Mouse (Mus musculus) heart, postnatal 0 days (tissue): ENCODE results near the gene Rnf126. TPM values are rescaled to one million over a fixed set of nuclear protein-coding genes. Genes with fewer than 3 reads are reported as not detected.

Experiments
- ATAC-seq: fragments of 200-750 bp; cut with Nextera tagmentation; 2 replicates; pipeline ENCODE4 v1.8.0; 2017; ENCODE audit warnings: low read depth, moderate number of reproducible peaks, moderate library complexity; ENCODE audit not compliant: insufficient read depth
- DNase-seq: peaks from one replicate; pipeline ENCODE4 v3.0.0-alpha.2; 2016; ENCODE audit warnings: low spot score
- H3K27ac ChIP-seq: fragments of 300-500 bp; sonication (generic); 2 replicates; pipeline ENCODE4 v1.5.1; 2014; ENCODE audit warnings: low read depth, mild to moderate bottlenecking
- H3K27me3 ChIP-seq: fragments of 300-500 bp; sonication (generic); 2 replicates; pipeline ENCODE4 v1.6.1; 2014; ENCODE audit warnings: low read length, mixed read lengths; ENCODE audit not compliant: control insufficient read depth, insufficient read depth
- H3K36me3 ChIP-seq: fragments of 300-500 bp; sonication (generic); replicated peaks from 2 replicates; pipeline ENCODE4 v1.6.1; 2014; ENCODE audit warnings: low read length, mixed read lengths; ENCODE audit not compliant: control insufficient read depth, insufficient read depth
- H3K4me1 ChIP-seq: fragments of 300-500 bp; sonication (generic); 2 replicates; pipeline ENCODE4 v1.6.1; 2014; ENCODE audit warnings: antibody characterized with exemption; ENCODE audit not compliant: control insufficient read depth, insufficient read depth
- H3K4me2 ChIP-seq: fragments of 300-500 bp; sonication (generic); 2 replicates; pipeline ENCODE4 v1.6.1; 2014; ENCODE audit warnings: low read depth, mild to moderate bottlenecking, low read length, moderate library complexity
- H3K4me3 ChIP-seq: fragments of 300-500 bp; sonication (generic); 2 replicates; pipeline ENCODE4 v1.5.1; 2014; ENCODE audit warnings: low read depth, low read length
- H3K9ac ChIP-seq: fragments of 300-500 bp; sonication (generic); replicated peaks from 2 replicates; pipeline ENCODE4 v1.6.1; 2014; ENCODE audit warnings: low read depth, low read length, mixed read lengths
- H3K9me3 ChIP-seq: fragments of 300-500 bp; sonication (generic); replicated peaks from 2 replicates; pipeline ENCODE4 v1.6.1; 2016; ENCODE audit warnings: low read length; ENCODE audit not compliant: control insufficient read depth
- CTCF ChIP-seq: IDR thresholded peaks from 2 replicates; pipeline ENCODE4 v1.5.1; 2016; ENCODE audit warnings: antibody characterized with exemption, control low read depth, low read depth
- EP300 ChIP-seq: IDR thresholded peaks from 2 replicates; pipeline ENCODE4 v1.6.1; 2016; ENCODE audit warnings: antibody characterized with exemption, low read depth
- WGBS: fragments of 180-500 bp; shearing (Covaris S2); extraction: QIAGEN DNeasy Blood & Tissue Kit; methylation state at CpG from one replicate; pipeline ENCODE4 v1.1.7; 2014; 5-methylcytosine and 5-hydroxymethylcytosine counted together
- polyA plus RNA-seq: library from polyadenylated mRNA; unstranded; fragments of >200 nt; fragmentation: Nextera tagmentation; extraction: Ambion mirVana; gene quantifications from 2 replicates; pipeline ENCODE4 v1.2.1, GENCODE M21; 2015
- total RNA-seq: library from RNA; depleted of rRNA; stranded (reverse); fragments of >200 nt; gene quantifications from 2 replicates; pipeline ENCODE4 v1.2.3, GENCODE M21; 2014; ENCODE audit warnings: low replicate concordance

The Rnf126 gene
- total and polyA plus RNA-seq, 2 experiments from 2014 or later: 37.6 to 38.6 TPM

DNA sequence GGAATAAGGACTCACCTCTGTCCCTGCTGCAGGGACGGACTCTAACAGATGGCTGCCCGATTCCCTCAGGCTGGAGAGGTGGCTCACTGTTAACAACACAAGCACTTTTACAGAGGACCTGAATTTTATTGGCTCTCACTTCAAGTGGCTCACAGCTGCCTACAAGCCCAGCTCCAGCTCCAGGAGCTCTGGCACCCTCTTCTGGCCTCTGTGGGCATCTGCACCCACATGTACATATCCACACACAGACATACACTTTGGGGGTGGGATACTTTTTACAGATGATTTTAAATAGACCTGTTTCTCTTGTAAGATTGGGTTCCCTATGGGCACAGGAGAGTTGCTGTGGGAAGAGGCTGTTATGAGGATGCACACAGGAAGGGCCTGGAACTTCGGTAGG lies 5.6 kb upstream of the Rnf126 start:
- Histone ChIP-seq H3K9ac (no peak overlapping the region), H3K4me1 (no peaks in the 10 kb centered on the region; the same call in 1 of the 2 replicates), H3K4me3 (no peak overlapping the region), H3K4me2 (no peak overlapping the region), H3K27ac (no peak overlapping the region), H3K36me3 (no peaks in the 10 kb centered on the region), H3K9me3 (peaks cover 4% of the 10 kb centered on the region), H3K27me3 (no peaks in the 10 kb centered on the region)
- ATAC-seq (no peak), DNase-seq (no peak)
- WGBS: 92% methylated on average over 3 of the region's 3 CpGs
- TF ChIP-seq CTCF: 0 out of 2 replicates have a peak, but pooled peaks have one; percentile 12
- TF ChIP-seq EP300: no peak

DNA sequence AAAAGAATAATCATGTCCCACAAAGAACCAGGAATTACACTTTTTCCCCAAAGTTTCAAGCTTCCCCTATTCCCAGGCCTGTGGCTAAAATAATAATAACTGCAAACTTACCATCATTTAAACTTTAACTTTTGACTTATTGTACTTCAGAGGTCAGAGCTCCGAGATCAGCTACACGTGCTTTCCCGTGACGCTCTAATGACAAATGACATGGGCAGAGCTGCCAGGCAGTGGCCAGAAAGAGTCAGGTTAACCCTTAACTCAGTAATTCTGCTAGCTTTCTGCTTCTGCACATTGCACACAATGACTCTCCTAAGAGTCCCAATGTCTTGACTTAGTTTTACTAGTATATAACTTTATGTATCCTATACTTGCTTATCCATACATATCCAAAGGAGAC lies 2.6 kb upstream of the Rnf126 start:
- 69% methylated on average over 4 of the region's 4 CpGs for WGBS

DNA sequence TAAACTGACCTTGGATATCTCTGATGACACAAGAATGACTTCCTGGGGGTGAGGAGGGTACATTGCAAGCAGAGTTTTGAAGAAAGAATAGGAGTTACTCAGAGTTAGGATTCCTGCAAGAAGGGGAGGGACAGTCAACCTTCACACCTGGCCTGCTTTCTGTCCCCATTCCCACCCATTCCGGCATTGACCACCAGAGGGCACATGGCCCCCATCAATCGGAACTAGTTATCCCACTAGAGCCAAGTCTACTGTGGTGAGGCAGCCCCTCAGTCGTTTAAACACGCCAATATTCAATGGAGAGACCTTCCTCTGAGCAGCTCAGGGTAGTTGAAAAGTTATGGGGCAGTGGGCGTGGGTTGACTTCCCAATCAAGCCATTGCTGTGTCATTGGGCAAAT lies 1.6 kb upstream of the Rnf126 start:
- TF ChIP-seq EP300 (no peak), CTCF (peak; percentile 93)
- H3K4me2 ChIP-seq: no peak overlapping the region
- no peak overlapping the region for H3K27ac ChIP-seq
- H3K9ac ChIP-seq: no peak overlapping the region
- no peak overlapping the region for H3K4me3 ChIP-seq
- WGBS: 4% methylated on average over 5 of the region's 5 CpGs
- peak; percentile 37 for DNase-seq
- peaks cover 4% of the 10 kb centered on the region; the same call in 1 of the 2 replicates for H3K9me3 ChIP-seq
- ATAC-seq: no peak
- H3K36me3 ChIP-seq: no peaks in the 10 kb centered on the region
- H3K27me3 ChIP-seq: no peaks in the 10 kb centered on the region
- H3K4me1 ChIP-seq: peaks cover 27% of the 10 kb centered on the region

More for the DNA sequence above, 2.6 kb upstream of the Rnf126 start:
- H3K4me2 ChIP-seq: no peak overlapping the region
- H3K4me3 ChIP-seq: no peak overlapping the region
- peaks cover 18% of the 10 kb centered on the region for H3K4me1 ChIP-seq
- TF ChIP-seq EP300 (no peak), CTCF (no peak)
- H3K27ac ChIP-seq: no peak overlapping the region
- no peaks in the 10 kb centered on the region for H3K27me3 ChIP-seq
- no peak overlapping the region for H3K9ac ChIP-seq
- ATAC-seq (no peak), DNase-seq (no peak)
- H3K36me3 ChIP-seq: no peaks in the 10 kb centered on the region
- peaks cover 4% of the 10 kb centered on the region; the same call in 1 of the 2 replicates for H3K9me3 ChIP-seq

DNA sequence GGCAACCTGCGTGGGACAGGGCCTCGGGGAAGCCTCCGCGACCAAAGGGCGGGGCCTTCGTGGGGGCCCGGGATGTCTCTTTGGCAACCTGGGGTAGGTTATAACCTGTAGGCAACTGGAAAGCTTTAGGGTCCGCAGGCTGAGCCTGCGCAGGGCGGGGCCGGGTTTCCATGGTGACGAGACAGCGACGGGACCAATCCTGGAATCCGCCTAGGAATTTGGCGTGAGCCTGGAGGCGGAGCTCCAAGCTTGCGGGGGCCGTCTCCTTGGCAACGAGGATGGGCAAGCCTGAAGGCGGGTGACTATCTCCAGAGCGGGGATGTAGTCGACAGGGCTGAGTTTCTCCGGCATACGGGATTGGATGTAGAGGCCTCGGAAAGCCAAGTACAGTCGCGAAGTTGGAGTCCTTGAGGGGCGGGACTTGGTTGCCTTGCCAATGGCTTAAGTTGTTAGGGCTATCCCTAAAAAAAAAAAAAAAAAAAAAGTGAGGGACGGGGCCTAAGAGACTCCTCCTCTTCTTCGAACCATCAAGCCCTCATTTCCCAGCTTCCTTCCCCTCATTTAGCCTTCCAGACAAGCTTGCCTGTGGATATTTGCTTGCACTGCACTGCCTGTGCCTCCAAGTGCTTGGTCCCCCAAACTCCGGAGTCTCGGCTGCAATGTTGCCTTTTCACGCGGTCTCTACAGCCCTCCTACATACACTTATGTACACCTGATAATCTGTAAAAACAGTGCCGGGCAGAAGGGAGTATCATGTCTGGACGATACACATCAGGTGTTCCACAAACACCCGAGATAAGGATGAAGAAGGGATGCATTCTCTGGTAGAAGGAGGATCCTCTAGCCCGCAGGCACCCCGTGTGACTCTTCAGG lies 856 bp upstream of the Rnf126 start:
- Histone ChIP-seq H3K27ac (peak overlapping the region; percentile 81), H3K4me1 (peaks cover 31% of the 10 kb centered on the region), H3K27me3 (no peaks in the 10 kb centered on the region), H3K9me3 (peaks cover 4% of the 10 kb centered on the region; the same call in 1 of the 2 replicates), H3K9ac (0 out of 2 replicates have a peak overlapping the region, but pooled peaks have one; percentile 22), H3K4me2 (peak overlapping the region; percentile 77), H3K4me3 (peak overlapping the region; percentile 88), H3K36me3 (no peaks in the 10 kb centered on the region)
- TF ChIP-seq CTCF: no peak
- DNase-seq (peak; percentile 74), ATAC-seq (peak; percentile 54)
- 11% methylated on average over 40 of the region's 40 CpGs for whole genome bisulfite sequencing

DNA sequence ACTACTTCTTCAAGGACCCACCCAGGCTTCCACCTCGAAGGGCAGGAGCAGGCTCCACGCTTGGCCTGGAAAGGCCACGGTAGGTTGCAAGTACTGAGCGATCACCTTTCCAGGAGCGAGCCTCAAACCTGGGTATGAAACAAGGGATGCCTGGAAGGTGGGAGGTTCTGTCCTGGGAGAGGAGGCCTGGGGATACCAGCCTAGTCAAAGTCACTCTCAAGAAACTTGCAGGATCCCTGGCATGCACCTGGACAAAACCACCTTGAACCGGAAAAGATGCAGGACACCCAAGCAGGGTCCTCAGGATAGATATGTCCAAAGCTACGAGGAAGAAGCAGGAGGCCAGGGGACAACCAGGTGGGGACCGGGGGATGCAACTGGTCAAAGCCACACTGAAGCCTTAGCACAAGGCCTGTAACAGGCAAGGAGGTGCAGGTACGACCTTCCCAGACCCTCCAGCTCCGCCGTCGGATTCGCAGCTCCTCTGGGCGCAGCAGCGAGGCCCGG lies 698 bp downstream of the Rnf126 start:
- Histone ChIP-seq H3K9ac (peak overlapping the region; percentile 87), H3K36me3 (peaks cover 13% of the 10 kb centered on the region), H3K27me3 (no peaks in the 10 kb centered on the region), H3K4me2 (peak overlapping the region; percentile 77), H3K4me1 (peaks cover 31% of the 10 kb centered on the region), H3K9me3 (no peaks in the 10 kb centered on the region), H3K4me3 (peak overlapping the region; percentile 88), H3K27ac (peak overlapping the region; percentile 91)
- TF ChIP-seq CTCF: no peak
- no peak for TF ChIP-seq EP300
- DNase-seq (no peak), ATAC-seq (no peak)
- WGBS: 6% methylated on average over 15 of the region's 16 CpGs
